Mouse (Mus musculus) layer of hippocampus, adult 9-10 months (tissue): ENCODE results near the gene Prmt1.

Source experiments
- DNase-seq: peaks from one replicate; pipeline ENCODE4 v3.0.0; 2022; ENCODE audit warnings: low spot score

Gene Prmt1

DNA sequence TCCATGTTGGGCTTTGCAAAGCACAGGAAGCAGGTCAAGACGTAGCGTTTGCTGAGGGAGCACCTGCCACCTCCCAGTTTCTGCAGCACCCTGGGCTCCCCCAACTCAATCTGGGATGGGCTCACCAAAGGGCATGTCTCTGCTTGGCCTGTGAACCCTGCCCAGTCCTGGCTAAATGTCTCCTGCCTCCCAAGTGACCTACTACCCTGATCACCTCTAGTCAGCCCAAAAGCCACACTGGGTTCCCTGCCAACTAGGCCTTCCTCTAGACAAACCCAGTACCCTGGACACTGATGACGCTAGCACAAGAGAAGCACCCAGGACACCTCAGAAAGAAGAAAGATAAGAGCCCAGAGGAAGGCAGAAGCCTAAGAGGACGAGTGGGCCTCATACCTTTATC lies 26.5 kb upstream of the Prmt1 start:
- DNase-seq: no peak

- no peak for DNase-seq
These were observed 25.6 kb upstream of the Prmt1 start for GRCm38 (mm10) chr7:45012011-45012410.

GRCm38 (mm10) chr7:45008411-45008810 lies 22.0 kb upstream of the Prmt1 start:
- no peak for DNase-seq

DNA sequence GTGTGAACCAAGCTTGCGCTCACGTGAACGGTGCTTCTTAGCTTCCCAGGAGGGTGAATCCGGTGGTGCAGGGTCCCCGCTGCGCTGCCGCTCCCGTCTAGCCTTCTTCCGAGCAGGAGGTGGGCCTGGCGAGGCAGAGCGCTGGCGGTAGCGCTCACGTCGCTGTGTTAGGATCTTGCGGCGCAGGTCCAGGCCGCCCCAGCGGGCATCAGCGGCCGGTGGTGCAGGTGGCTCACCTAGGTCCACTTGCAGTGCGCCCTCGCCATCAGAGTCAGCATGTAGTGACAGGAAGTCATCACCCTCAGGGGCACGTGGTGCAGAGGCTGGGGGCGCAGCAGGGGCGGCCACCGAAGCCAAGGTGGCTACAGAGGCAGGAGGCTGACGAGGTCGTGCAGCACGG lies 21.5 kb upstream of the Prmt1 start:
- no peak for DNase-seq

DNA sequence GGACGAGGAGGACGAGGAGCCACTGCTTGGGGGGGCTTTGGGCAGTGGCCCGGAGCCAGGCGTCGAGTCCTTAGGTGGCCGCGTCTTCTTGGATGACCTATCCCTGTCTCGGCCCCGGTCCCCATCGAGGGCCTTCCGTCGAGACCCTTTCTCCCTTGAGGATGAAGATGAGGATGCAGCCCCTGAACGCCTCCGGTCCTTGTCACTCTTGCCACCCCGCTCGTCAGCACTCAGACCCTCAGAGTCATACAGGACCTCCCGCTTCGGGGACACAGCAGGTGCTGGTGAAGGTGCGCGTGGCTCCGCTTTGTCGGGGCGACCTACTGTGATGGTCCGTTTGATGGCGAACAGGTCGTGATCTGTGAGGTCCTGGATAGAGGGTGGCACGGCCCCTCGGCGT lies 20.8 kb upstream of the Prmt1 start:
- DNase-seq: no peak

DNA sequence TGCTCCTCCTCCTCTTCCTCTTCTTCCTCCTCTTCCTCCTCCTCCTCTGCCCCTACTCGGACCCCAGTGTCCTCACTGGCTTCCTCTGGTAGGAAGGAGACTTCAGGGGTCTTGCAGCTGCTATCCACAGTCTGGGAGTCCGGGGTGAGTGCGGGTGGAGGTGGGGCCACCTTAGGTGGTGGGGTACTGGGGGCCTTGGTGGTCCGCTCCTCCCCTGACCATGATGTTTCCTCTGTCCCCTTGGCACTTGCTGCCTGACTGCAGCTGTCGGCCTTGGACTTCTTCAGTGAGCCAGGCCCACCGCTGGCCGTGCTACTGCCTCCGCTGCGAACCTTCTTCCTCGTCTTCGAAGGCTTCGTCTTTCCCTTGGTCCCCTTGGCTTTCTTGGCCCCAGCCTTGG lies 20.1 kb upstream of the Prmt1 start:
- no peak for DNase-seq

GRCm38 (mm10) chr7:45005321-45005992 lies 19.1 kb upstream of the Prmt1 start:
- DNase-seq: no peak

- DNase-seq: no peak
These were observed 18.2 kb upstream of the Prmt1 start for GRCm38 (mm10) chr7:45004546-45004945.

DNA sequence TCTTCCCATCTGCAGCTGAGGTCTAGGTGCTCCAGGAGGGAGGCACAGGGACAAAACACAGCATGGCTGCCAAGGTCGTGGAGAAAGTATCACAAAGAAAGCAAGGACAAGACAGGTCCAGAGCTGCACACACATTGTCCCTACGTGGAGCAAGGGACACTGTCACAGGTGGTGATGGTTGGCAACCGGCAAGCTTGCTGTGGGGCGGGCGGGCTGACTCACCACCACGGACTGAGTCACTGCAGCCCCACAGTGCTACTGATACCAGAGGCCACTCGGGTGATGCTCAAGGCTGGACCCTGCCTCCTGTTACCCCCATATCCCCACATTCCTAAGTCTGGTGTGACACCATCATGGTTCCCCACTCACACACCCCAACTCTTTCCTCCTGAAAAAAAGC lies 16.1 kb upstream of the Prmt1 start:
- DNase-seq: no peak

- DNase-seq: no peak
These were observed 14.3 kb upstream of the Prmt1 start for GRCm38 (mm10) chr7:45000539-45001114.

DNA sequence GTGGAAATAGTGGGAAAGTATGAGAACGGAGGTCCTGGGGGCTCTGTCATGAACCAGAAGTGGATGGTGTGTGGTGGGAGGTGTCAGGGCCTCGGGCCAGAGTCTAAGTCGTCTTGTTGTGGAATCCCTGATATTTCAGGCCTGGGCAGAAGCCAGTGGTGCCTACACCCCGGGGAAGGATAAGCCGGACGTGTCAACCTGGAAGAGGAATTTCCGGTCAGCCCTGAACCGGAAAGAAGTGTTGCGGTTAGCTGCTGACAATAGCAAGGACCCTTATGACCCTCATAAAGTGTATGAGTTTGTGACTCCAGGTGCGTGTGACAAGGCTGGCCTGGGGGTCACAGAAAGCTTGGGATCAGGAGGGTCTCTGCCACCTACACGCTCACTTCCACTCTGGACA lies 13.4 kb upstream of the Prmt1 start:
- DNase-seq: no peak

DNA sequence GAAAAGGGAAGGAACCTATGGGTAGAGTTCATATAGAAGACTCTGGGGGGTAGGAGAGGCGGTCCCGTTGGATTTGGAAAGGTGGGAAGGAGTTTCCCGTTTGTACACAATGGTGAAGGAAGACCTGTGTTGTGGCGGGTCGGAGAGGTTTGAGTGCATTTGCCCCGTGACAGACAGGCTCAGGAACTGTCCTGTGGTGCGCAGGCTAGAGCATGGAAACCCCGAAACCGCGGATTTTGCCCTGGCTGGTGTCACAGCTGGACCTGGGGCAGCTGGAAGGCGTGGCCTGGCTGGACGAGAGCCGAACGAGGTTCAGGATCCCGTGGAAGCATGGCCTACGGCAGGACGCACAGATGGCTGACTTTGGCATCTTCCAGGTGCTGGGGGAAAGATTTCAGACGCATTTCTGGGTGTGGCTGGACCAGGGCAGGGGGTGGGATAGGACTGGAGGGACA lies 12.2 kb upstream of the Prmt1 start, which contains the start of gene Bcl2l12:
TSS of gene Bcl2l12 (minus strand) at position 212 of the 455 bp plus-strand sequence.
- DNase-seq: no peak

GRCm38 (mm10) chr7:44997940-44998428 lies 11.6 kb upstream of the Prmt1 start:
- DNase-seq: no peak

DNA sequence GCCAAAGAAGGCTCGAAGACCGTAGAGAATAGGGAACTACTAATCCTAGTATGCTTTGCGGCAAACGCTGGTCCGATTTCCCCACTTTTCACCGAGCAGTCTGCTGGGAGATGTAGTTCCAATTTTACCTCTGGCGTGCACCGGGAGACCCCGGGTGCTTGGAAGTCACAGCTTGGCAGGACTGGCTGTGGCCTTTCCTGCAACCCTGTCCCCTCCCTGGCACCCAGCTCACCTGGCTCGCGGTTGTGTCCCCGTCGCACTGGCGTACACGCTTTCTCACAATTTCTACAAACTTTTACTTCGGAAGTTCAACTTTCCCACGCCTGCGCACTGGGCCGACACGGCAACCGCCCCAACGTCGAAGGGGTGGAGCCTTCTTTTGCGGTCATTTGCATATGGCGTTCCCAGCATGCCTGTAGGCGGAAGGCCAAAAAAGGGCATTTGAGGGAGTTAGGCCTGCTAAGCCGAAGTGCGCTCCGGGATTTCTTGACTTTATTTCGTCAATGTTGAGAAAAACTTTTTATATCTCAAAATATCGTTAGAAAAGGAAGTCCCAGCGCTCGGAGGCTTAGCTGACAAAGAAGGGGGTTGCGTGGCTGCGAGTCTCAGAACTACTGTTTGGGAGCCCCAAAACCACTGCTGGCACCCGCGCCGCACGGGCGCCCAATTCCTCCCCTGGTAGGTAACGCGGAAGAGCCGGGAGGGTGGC lies 11.0 kb upstream of the Prmt1 start, which contains the start of gene Irf3:
TSS of gene Irf3 (plus strand) at position 418 of the 709 bp plus-strand sequence.
- peak; percentile 97 for DNase-seq

DNA sequence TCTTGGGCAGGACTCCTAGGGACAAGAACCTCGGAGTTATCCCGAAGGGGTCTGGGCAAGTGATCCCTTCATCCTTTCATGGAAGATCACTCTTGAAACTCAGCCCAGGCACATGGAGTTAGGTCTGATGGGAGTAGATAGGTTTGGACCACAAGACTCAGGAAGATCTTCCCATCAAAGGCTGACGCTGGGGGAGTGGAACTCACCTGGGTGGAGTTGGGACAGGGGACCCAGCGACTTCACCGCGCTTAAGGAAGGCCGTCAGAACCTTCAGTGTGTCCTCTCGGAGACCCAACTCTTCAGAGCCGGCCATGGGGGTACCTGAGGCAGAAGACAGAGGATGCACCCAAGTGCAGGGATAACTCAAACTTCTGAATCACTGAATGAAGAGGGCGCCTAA lies 10.3 kb upstream of the Prmt1 start:
- no peak for DNase-seq

DNA sequence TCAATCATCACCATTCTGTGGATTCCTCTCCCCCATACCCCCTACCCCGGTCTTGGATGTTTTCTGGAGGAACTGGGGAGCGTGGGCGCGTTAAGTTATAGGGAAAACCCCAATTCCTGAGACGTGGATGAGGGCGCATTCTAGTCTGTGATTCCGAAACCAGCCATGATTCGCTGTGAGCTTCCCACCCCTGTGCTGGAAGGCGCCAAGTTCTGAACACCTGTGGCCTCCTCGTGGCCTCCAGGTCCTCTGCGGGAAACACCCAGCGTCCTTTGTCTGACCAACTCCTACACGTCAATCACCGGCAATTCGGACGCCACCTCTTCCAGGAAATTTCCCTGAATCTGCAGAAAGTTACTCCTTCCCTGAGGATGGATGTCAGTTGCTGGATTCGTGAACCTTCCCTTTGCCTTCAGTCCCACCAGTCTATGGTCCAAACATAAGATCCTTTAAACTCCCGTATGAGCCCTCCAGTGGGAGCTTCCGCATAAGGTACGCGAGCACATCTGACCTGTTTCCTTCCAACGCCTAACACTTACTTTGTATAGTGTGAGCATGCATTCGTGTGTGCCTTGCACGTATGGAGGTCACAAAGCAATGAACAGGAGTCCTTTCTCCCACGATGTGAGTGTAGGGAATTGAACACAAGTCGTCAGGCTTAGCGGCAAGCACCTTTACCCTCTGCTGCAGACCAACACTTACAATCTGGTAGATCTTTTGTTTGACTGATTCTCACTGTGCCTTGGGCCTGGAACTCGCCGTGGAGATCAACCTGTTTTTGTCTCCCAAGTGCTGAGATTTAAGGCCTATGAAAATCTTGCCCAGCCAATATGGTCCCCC lies 731 bp upstream of the Prmt1 start:
- no peak for DNase-seq

DNA sequence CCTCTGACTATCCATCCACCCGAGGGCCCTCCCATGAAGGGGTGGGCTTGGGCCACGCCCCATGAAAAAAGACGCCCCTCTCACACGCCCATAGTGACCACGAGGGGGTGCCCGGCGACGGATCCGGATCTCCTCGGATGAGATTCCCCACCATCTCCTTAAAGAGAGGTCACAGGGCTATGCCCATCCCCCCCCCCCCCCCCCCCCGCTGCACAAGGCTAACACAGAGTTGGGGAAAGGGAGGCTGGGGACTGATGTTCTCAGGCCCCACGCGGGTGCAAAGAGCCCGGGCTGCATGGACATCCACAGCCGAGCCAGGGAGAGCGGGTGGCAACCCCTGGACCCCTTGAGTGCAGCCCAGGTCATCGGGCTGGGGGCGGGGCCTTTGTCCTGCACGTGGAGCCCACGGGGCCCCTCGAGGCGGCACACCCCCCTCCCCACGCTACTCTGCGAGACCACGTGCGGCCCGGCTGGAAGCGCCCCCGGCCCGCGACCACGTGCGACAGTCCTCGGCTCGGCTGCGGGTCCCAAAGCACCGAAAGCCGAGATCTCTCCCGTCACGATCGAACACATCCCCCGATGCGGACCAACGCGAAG lies 675 bp downstream of the Prmt1 start:
- no peak for DNase-seq

DNA sequence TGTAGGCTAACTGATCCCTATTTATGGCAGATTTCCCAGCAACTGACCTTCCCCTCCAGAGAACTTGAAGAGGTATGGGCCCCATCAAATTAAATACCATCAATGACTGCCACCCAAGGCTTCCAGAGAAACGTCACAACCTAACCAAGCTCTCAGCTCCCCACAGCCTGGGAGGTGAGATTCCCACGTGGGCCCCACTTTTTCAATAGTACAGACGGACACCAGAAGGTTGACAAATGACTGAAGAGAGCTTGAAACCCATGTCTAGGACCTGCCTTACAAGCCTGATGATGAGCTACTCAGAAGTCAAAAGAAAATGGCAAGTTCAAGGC lies 1.6 kb downstream of the Prmt1 start:
- DNase-seq: no peak

GRCm38 (mm10) chr7:44983944-44984832 lies 2.2 kb downstream of the Prmt1 start:
- no peak for DNase-seq

DNA sequence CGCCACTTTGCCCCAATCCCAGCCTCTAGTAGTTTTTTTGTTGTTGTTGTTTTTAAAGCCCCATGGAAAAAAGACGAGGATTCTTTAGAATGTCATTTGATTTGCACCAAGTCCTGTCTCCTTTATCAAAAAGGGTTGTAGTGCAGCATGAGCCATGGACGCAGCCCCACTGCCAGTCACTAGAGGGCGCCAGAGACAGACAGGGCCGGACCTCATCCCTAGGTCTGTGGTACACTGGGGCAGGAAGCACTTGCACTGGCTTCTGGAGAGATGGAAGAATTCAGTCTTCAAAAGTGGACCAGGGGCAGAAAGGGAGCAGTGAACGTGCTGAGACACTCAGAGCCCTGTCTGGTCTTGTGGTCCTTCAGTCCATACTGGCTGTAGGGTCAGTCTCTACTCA lies 3.3 kb downstream of the Prmt1 start:
- DNase-seq: peak; percentile 82

- no peak for DNase-seq
These were observed 4.8 kb downstream of the Prmt1 start for GRCm38 (mm10) chr7:44981539-44981938.
